Mouse (Mus musculus) lung, postnatal 0 days (tissue): Measurements from ENCODE around the gene Cdc14b.

Experiments
- CTCF ChIP-seq: IDR thresholded peaks from 2 replicates; pipeline ENCODE4 v1.5.1; 2016; ENCODE audit warnings: antibody characterized with exemption, mild to moderate bottlenecking
- EP300 ChIP-seq: IDR thresholded peaks from 2 replicates; pipeline ENCODE4 v1.6.1; 2016; ENCODE audit warnings: antibody characterized with exemption, mild to moderate bottlenecking, control low read depth

DNA sequence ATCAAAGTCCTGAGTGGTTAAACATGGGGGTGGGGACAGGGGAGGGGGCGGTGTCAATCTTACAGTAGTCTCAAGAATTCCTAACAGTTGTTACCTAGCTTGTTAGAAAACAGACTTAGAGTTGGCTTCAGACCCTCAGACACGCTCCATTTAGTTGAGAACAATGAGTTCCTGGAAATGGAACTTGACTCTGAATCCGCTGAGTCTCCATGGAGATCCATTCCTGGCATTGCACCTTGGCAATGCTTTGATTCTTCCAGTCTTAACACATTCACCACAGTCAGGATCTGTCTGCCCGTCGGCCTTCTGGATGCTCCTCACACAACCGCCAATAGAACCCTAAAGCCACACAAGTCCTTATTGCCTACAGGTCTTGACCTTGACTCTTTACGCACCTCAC, 15.2 kb downstream of the Cdc14b start:
- TF ChIP-seq CTCF, result no peak
- TF ChIP-seq EP300, result no peak
